Mouse (Mus musculus) cerebellum, adult 9-10 months (tissue): ENCODE data around the gene Tfcp2l1.
A peak's percentile ranks its signal among the peaks of the same experiment; 100 is the strongest.
"Not testable (repeated sequence)": the region's sequence is repeated elsewhere in the genome, so short reads cannot be mapped to it uniquely, and the experiment has no call there.

Source experiments
- DNase-seq: peaks from one replicate; pipeline ENCODE4 v3.0.0; 2022

The Tfcp2l1 gene

DNA sequence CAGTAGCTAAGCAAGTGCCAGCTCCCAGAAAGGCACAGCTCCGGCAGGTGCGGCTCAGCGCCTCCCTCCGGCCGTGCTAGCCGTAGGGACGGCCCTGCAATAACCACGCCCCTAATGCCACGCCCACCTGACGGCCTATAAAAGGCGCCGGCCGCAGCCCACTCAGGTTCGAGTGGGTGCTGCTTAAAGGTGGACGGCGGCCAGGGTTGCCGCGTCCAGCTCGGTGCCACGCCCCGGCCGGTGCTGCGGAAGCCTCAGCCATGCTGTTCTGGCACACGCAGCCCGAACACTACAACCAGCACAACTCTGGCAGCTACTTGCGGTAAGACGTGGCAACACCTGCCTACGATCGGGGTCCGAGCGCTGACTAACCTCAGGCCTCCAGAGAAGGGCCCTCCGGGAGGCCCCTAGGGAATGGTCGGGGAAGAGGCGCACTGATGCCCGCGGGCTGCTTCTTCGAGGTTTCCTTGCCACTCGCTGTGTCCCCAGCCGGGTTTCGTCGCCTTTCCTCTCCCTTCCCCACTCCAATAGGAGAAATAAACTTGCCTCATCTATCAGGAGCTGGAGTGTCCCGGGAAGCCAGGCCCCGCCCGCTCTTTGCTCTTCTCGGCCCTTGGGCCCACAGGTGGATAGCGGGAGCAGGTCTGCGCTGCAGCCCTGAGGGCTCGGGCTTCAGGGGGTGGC is at the start of gene Tfcp2l1:
TSS of gene Tfcp2l1 (plus strand) at position 165 of the 684 bp plus-strand sequence.
- peak; percentile 46 for DNase-seq

DNA sequence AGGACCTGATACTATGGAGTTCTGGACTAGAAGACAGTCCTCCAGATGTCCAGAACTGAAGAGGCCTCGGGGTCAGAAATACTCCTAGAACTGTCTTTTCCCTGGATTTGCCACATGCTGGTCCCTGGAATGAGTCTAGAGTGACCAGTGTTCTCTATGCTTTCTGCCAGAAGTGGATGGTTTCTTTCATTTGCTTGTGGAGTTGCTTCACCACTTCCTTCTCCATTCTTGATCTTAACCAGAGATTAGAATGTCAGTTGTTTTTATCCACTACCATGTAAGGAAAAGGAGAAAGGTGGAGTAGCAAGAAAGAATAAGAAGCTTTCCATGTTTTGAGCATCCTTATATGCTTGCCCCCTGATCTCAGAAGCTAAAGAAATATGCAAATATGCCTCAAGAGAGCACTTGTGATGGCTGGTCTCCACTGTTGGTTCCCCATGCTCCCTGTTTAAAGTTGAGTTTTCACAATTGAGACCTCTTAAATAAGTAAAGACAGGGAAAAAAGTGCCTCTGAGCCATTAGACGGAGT is 47.5 kb upstream of the Tfcp2l1 start:
- DNase-seq, result no peak

DNA sequence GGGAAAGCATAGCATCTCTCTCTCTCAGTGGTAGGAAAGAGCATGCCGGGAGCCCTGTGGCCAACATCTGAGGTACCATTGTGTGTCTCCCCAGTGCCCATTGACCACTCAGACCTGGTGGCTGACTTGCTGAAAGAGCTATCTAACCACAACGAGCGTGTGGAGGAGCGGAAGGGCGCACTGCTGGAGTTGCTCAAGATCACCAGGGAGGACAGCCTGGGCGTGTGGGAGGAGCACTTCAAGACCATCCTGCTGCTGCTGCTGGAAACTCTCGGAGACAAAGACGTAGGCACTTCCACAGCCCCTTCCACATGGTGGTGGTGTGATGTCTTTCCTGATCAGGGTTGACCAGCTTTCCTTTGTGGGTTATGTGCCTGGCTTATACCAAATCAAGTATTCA is 46.6 kb upstream of the Tfcp2l1 start:
- no peak for DNase-seq

DNA sequence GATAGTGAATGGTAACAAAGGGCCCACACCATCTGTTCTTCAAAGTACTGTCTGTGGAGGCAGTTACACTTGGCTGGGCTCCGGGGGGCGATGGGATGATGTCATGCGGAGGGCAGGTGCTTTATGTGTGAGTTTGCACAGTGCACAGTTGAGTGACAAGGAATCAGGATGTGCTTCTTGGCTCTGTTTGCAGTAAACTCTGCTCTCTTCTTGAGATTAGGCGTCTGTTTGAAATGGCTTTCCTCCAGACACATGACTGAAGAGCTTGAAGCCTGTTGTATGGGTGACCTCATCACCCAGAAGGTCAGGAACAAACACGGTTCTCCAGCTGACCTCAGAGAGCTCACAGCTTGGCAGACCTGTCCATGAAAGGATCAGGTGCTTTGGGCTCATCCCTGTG is 38.0 kb upstream of the Tfcp2l1 start:
- DNase-seq, result no peak

DNA sequence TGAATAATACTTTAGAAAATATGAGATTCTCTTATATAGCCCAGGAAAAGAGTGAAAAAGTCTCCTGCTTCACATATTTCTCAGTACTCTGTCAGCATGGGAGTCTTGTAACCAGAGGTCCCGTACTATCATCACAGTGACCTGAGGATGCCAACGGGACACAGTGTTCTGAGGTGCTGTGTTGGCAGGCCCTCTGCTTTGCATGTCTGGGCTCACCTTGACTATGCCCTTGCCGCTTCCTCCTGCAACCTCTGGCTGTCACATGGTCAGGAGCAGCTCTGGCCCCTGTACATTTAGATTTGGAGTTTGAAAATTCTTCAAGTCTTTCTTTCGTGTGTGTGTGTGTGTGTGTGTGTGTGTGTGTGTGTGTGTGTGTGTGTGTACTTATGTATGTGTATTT is 34.8 kb upstream of the Tfcp2l1 start:
- no peak for DNase-seq

DNA sequence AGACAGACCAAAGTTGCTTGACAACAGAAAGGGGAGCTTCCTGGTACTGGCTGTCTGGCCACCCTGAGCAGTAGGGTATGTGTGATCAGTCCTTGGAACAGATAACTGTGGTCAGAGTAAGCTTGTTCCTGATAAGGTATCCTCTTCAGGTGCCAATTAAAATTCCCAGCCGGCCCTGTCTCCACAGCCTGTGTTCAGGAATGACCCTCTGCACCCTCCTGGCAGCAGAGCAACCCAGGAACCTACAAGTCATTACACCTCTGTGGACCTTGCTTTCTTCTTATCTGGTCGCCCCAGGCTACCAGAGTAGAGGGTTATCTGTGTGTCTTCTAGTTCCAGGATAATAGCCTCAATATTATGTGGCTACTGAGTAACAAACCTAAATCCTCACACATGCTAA is 32.4 kb upstream of the Tfcp2l1 start:
- DNase-seq, result no peak

DNA sequence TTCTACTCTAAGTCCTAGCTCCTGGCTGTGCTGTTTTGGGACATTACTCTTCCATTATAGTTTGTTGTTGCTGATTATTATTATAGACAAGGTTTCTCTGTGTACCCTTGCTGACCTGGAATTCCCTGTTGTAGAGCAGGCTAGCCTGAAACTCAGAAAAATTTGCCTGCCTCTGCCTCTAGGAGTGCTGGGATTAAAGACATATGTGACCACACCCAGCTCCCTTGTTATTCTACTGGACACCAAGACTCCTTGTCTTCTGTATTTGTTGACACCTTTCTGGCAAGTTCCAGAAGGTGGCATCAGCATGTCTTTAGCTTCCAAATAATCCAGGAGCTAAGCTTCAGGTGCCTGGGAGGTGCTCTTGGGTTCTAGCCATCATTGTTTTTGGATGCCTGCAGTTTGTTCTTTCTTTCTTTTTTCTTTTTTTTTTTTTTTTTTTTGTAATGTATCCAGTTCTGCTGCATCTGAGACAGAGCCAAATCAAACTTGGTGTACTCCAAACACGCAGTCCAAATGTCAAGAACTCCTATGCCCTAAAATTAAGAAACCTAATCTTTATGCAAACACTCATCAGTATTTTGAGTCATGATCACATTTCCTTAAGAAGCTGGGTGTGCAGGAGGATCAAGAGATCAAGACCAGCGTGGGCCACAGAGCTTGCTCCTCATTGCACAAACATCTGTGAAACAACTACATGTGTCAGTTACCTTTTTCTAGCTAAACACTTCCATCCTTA is 30.1 kb upstream of the Tfcp2l1 start:
- DNase-seq, result peak; percentile 20

DNA sequence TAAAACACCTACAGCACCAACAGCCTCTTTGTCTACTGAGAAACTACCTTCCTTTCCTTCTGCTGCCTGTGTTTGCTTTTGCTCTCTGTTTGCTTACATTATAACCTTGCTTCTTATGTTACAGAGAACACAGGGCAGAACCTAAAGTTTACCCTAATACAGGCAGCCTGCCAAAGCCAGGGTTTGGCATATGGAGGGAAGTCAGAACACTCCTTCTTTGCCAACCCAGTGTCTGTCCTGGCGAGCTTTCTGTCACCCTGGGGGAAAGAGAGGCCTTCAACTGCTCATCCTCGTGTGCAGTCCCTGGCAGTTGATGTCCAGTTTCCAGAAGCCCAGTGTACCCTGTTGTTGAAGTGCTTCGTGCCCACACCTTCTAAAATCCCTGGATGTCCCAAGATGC is 29.4 kb upstream of the Tfcp2l1 start:
- peak; percentile 79 for DNase-seq

DNA sequence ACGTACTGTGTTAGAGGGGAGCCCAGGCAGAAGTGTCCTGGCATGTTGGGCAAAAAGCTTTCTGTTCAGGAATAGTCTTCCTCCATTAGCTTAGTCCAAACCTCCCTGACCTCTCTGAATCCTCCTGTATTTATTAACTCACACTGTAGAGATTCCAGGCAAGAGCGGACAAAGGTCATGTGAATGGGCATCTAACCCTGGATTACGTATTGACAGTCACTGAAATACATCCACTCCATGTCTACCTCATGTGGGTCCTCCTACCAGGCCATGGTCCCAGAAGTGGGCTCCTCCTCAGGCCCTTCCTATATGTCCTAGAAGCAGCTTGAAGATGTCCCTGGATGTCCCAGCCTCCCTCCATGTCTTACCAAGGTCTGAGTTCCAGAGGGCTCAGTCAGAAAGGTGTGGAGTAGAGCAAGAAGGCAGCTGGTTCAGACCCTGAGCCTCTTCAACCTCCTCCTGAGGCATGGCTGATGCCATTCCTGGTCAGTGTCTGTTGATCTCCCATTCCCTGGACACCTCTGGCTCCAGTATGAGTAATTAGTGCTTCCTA is 14.0 kb upstream of the Tfcp2l1 start:
- DNase-seq, result no peak

DNA sequence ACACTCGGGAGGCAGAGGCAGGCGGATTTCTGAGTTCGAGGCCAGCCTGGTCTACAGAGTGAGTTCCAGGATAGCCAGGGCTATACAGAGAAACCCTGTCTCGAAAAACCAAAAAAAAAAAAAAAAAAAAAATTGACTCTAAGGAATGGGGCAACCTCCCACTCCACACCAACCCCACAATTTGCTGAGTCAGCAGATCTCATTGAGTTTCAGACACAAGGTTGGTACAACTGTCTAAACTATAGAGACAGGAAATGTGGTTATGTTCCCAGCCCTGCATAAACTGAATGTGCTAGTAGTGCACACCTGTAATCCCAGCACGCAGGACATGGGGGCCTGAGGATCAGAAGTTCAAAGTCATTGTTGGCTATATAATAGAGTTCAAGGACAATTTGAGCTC is 6.7 kb upstream of the Tfcp2l1 start:
- not testable (repeated sequence) for DNase-seq

DNA sequence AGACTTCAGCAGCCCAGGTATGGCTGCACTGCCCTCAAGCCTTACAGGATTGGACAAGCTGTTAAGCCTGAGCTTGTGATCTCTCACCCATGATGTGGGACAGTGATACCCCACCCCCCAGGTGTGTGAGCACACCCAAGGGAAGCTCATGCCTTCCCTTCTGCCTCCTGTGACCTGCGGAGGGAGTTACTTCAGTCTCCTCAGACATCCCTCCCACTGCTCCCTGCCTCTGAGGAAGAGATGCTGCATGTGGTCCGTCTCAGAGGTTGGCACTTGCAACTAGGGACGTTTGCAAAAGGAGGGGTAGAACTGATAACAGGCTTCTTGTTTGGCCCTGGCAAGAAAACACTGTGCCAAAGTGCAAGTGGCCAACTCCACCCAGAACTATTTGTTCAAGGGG is 4.9 kb upstream of the Tfcp2l1 start:
- no peak for DNase-seq

DNA sequence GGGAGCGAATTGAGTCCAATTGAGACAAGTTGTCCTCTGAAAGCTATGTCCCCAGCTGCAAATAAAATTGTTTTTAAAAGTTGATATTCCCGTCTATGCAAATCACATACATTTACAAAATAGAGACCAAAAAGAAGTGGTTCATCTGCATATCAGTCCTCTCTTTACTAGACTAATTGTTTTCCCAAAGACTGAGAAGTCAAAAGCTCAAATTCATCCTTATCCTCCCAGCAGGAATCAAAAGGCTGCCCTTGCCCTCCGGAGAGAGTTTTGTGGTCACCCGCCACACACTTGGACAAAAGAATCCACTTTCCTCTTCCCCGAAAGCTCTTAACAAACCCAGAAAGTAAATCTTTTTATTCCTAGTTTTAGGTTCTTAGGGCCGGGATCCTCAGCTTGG is 2.3 kb upstream of the Tfcp2l1 start:
- DNase-seq, result no peak

DNA sequence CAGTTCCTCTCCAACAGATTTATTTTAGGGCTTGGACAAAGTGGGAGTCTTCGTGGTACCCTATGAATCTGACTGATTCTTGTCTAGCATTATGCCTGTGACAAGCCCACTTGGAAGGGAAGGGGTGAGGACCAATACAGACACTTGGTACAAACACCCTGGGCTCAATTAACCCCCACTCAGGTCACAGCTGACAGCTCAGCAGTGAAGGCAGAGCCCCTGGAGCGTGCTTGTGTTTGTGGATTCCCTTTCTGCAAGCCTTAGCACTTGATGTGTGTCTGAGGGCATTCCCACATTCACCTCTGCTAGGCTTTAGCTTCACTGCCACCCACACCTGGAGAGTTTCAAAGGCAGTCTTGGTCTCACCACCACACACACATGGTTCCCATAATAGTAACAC is 1.8 kb upstream of the Tfcp2l1 start:
- DNase-seq, result no peak

DNA sequence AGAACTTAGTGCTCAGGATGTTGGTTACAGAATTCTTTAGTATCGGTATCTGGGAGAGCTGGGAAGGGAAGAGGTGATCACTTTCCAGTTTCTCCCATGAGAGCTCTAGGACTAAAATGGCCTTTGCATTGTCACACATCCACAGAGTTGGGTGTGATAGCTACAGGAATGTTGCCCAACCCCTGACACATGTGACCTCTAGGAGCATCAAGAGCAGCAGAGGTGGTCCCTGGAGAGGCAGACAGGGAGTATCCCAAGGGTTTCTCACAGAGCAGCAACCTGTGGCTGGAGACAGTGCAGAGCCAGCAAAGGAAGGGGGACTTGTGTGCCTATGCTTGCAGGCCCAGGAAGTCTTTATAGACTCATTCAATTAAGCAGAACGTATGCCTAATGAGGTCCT is 1.3 kb upstream of the Tfcp2l1 start:
- no peak for DNase-seq

DNA sequence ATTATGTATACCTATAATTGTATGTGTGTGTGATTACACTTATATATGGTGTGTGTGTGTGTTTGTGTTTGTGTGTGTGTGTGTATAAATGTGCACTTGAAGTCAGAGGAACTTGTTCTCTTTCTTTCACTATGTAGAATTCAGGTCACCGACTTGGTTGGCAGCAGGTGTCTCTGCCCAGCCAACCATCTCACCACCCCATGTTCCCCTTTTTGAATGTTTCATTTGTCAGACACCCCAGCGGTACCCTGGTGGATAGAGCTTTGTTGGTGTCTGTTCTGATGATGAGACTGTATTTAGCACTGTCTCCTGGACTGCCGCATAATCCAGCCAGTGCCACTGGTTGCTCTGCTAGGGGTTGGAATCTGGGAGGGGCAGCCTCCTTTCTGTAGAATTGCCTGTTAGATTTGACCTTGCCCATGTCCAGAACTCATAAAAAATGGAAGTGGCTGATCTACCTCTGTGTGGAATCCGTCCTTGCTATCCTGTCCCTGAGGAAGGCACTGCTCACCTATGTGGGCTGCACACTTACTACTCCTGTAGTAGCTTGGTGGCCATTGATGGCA is 5.8 kb downstream of the Tfcp2l1 start:
- DNase-seq, result no peak

DNA sequence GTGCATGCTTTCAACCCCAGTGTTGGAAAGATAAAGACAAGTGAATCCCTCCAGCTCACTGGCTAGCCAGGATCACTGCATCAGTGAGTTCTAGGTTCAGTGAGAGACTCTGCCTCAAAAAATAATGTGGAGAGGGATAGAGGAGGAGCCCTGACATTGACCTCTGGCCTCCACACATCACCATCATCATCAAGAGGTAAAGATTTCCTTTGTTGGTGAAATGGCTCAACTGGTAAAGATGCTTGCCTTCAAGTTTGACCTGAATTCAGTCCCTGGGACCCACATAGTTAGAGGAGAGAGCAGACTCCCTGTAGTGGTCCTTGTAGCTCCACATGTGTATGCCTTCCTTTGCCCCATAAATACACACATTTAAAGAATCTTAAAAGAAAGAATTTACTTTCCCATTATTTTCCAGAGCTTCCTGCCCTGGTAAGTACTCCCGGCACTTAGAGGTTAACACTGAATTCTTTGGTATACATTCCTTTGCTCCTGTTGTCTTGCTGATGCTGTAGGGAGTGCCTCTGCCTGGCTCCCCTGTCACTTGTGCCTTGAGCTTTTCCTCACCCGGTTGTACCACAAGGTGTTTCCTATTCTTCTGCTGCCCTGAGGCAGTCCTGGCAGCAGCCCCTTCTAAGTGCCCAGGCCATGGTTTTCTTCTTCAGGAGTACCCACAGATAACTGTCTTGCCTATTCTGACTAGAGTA is 14.7 kb downstream of the Tfcp2l1 start:
- no peak for DNase-seq

DNA sequence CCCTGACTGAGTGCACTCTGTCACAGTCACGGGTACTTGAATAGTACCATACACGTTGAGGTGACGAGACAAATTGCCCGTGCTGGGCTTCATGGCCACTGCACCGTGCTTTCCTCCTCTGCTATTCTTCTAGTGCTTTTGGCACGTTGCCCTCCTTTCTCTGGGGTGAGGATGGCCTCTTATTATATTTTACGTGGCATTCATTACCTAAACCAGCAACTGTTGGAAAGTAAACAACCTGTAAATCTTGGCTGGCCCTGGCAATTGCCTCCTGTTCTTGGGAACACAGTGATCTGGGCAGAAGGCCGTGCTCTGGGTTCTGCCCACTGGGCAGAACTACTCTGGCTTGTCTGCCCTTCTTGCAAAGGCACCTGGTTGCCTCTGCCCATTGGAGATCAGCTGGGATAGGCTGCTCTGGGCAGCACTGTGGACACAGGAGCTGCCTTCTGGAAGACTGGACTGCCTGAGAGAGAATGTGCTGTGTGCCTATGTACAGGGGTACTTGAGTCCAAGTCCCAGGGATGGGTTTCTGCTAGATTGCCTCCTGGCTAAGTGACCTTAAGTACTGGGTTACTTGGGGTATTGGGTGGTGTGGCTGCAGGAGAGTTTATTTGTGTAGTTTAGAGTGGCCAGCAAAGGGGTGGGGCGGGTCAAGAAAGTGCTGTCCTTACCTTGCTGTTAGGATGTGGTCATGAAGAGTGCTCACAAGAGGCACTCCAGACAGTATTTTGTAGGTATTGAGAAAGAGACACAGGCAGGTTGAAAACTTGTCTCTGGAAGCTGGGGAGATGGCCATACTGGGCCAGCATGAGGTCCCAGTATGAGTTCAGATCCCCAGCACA is 15.6 kb downstream of the Tfcp2l1 start:
- DNase-seq, result no peak

DNA sequence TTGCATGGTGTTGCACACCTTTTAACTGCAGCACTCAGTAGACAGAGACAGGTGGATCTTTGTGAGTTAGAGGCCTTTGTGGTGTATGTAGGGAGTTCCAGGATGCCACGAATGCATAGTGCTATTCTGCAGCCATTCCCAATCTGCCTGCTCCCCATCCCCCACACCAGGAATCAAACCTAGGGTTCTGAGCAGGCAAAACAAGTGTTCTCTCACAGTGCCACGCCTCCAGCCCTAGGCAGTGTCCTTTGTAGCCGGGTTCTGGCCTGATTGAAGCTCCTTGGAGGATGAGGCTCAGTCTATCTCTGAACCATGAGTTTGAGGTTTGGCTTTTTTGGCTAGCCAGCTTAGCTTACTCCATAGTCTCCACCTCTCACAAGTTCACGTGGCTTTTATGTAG is 18.0 kb downstream of the Tfcp2l1 start:
- DNase-seq, result no peak

DNA sequence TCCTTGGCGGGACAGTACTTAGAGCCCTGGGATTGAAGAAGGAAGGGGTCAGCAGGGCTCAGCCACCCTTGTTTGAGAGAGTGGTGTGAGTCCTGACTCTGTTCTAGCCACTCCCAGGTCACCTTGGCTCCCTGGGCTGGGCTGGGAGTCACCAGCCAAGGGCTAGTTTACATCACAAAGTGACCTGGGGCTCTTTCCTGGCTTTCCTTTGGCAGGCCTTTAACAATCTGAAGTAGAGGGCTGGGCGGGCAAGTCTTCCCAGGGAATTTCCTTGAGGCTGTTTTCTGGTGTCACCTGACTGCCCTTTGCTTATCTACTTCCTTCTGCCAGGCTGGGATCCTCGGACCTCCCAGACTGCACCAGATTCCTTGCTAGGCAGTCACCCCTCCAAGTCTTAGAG is 20.3 kb downstream of the Tfcp2l1 start:
- no peak for DNase-seq

DNA sequence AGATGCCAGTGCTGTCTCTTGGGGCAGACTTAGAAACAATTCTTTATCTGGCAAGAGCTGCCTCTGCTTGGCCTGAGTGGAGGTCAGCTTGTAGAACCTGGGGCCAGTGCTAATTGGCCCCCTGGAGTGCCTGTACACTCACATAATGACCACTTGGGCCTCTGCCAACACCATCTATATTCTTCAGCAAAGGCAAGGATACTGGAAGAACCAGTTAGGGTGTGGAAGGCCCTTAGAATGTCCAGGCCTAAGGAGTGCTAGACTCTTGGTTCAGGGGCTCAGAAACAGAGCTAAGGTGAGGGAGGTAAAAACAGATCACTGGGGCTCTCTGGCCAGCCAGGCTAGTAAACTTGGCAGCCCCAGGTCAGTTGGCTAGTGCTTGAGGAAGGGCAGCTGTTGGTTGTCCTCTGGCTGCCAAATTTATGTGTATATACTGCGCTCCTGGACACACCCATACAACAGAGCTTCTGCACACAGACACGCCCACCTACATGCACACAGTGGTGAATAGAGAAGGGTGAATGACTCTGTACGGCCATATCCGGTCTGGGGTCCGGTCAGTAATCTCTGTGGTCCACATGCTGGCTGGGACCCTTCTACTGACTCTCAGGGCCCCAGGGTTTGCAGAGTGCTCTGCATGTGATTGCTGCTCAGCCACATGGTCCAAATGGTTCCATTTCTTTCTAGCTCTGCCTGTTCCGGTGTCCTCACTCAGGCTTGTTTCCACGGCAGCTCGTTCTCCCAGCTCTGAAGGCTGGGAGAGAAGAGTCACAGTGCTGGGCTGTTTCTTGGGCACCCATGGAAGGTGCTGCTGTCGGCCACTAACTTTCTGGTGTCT is 22.4 kb downstream of the Tfcp2l1 start:
- DNase-seq, result no peak

DNA sequence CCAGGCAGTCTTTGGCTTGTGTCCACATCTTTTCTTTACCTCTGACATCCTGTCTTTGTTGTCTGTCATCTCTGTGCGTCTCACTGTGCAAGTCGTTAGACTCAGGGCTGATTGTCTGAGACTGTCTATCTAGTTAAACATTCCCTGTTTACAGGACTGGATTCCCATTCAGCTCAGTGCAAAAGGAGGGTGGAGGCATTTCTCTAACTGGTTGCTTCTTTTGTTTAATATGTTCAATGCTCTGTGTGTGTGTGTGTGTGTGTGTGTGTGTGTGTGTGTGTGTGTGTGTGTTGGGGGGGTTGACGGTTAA is 23.0 kb downstream of the Tfcp2l1 start:
- no peak for DNase-seq

DNA sequence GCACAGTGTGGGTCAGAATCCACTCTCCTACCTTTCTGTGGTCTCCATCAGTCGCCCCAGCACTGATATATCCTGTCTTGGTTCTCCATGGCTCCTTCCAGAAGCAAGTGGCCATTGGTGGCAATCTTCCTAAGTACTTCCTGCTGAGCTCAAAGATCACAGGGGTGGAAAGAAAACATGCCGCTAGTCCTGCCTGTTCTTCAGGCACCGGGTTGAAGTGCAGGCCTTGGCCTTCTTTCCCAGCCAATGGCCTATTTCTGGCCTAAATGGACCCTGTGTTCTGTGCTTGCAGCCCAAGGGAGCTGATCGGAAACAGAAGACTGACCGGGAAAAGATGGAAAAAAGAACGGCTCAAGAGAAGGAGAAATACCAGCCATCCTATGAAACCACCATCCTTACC is 31.0 kb downstream of the Tfcp2l1 start:
- no peak for DNase-seq
